Mouse (Mus musculus) small intestine, adult 2 months (tissue): ENCODE data around the gene Fam222b.

Experiments used
- CTCF ChIP-seq: fragments of 200-500 bp; IDR thresholded peaks from 2 replicates; pipeline ENCODE4 v1.5.1; 2012; ENCODE audit warnings: low read depth, mild to moderate bottlenecking, control low read depth, inconsistent platforms, low read length, moderate library complexity, mixed read lengths; ENCODE audit not compliant: insufficient replicate concordance, insufficient read length; ENCODE audit errors: extremely low read depth
- POLR2A ChIP-seq: fragments of 200-500 bp; IDR thresholded peaks from 2 replicates; pipeline ENCODE4 v1.6.1; 2012; ENCODE audit warnings: low read depth, mild to moderate bottlenecking, control low read depth, inconsistent platforms, low read length, moderate library complexity

DNA sequence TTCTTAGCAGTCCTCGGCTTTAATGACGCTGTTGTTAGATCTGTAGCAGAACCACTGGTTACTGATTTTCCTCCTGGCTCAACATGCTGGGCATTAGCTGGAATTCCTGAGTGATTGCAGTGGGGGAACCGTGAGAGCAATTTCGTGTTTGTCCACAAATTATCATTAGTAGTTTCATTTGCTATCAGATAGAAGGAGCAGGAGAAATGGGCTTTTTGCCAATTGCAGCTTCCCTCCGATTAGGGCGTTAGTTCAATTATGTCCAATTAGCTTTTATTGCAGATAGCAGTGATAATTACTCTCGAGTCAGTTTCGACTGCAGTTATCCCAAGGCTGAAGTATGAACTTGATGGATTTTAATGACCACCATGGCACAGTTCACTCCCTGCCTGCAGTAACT is 35.0 kb downstream of the Fam222b start:
- TF ChIP-seq POLR2A (no peak), CTCF (no peak)
